Mouse (Mus musculus): Measurements from ENCODE around the gene Mmp9.
A peak's percentile ranks its signal among the peaks of the same experiment; 100 is the strongest.

The Mmp9 gene

DNA sequence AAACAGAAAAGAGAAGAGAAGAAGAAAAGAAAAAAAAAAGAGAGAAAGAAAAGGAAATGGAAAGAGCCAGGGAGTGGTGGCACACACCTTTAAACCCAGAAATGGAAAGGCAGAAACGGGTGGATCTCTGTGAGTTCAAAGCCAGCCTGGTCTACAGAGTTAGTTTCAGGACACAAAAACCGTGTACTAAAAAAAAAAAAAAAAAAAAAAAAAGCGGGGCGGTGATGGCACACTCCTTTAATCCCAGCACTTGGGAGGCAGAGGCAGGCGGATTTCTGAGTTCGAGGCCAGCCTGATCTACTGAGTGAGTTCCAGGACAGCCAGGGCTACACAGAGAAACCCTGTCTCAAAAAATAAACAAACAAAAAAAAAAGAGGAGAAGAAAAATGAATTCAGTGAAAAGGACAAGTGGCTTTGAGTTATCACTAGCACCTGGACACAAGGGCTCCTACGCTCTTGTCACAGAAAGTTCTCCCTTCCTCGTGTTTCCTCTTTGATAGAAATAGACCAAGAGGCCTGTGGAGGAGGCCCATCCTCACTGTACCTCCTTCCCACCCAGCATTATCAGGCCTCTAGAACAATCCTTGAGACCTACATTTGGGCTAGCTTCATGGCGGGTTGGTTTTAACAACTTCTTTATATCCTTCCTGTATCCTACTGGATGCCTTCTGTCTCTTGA, 27.7 kb upstream of the Mmp9 start:
- no peak for DNase-seq (ENCODE audit: low spot score in 2 of 2)

GRCm38 (mm10) chr2:164913428-164913786, 27.2 kb upstream of the Mmp9 start:
- peak in 1 of 2 experiments; percentile 46 for DNase-seq (ENCODE audit: low spot score in 2 of 2)

- no peak for DNase-seq (ENCODE audit: low spot score in 2 of 2)
These were observed 23.8 kb upstream of the Mmp9 start for GRCm38 (mm10) chr2:164916820-164917219.

GRCm38 (mm10) chr2:164917371-164917770, 23.2 kb upstream of the Mmp9 start:
- DNase-seq (ENCODE audit: low spot score in 2 of 2) = no peak

- DNase-seq (ENCODE audit: low spot score in 2 of 2) = no peak
These were observed 22.3 kb upstream of the Mmp9 start for GRCm38 (mm10) chr2:164918325-164918724.

- no peak for DNase-seq (ENCODE audit: low spot score in 2 of 2)
These were observed 18.6 kb upstream of the Mmp9 start for GRCm38 (mm10) chr2:164921984-164922383.

DNA sequence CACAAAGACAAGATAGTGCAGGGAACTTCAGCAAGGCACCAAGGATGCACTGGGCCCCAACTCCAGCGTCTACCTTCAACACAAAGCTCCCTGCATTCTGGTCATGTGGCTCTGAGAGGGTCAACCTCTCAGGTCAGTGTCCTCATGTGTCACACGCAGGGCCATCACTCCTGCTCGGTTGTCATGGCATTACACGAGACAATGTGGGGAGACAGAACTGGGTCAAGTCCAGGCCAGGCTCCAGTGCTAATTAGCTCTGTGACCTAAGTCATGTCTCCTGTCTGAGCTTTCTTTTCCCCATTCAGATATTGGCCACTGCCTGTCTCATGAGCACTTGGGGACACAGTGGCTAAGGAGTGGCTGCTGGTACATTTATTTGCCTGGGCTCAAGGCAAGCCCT, 17.3 kb upstream of the Mmp9 start:
- no peak for DNase-seq (ENCODE audit: low spot score in 2 of 2)

DNA sequence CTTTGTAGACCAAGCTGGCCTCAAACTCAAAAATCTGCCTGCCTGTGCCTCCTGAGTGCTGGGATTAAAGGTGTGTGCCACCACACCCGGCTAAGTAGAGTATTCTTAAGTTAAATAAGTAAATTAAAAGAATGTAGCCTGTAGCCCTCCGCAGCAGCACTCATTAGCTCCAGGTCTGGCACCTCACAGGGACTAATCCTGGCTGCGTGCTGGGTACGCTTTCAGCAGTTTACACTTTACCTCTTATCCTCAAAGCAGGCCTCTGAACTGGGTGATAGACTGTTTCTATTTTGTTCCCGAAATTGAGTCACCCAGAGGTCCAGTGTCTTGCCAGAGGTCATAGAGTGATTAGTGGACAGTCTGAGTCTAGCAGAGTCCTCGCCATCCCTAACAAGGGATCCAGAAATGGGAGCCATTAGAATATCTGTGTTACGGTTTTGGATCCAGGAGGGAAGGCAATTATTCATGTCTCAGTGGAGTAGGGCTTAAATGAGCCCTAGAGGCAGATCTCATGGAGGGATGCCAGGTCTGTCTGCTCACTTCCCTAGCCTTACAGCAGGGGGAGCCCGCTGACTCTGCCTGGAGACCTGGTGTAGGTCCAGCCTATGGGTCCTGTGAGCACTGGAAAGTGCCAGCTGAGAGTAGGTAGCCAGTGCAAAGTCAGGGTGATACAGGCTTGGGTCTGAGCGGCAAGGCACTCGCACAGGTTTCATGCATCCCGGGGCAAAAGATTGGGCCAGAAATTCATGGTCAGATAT, 16.3 kb upstream of the Mmp9 start:
- DNase-seq (ENCODE audit: low spot score in 2 of 2) = peak; percentile 76 to 83

DNA sequence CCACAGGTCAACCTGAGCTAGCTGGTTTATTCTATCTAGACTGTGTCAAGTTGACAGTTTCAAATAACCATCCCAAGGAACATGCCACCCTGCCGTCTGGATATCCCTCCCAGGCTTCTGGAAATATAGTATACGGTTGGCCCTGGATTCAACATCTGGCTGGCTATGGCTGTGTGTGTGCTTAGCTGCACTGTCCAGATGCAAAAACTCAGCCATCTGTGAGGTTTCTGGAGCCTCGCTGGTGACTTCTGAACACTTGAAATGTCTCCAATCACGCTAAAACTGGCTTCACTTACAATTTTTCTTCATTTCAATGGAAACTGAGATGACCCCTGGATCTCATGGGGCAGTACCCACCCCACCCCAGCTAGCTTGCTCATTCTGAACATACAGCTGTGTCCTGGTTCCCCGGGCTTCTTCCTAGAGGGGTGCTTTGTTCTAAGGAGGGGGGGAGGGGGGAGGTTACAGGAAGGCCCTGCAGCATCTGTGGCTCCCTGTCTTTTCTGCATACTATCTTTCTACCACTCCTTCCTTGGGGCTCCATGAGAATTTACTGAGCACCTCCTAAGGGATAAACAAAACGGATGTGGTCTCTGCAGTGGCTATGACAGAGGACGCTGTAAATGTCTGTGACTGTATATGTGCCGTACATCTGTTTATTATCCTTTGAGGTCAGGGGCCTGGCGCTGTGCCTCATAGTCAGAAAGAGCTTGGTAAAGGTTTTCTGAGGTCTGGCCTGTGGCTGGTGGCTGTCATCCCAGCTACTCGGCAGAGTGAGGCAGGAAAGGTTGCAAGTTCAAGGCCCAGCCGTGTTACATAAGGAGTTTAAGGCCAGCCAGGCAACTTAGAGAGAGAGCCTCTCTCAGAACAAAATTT, 9.6 kb upstream of the Mmp9 start:
- DNase-seq (ENCODE audit: low spot score in 2 of 2) = no peak

- DNase-seq (ENCODE audit: low spot score in 2 of 2) = no peak
These were observed 7.0 kb upstream of the Mmp9 start for GRCm38 (mm10) chr2:164933534-164933933.

- DNase-seq (ENCODE audit: low spot score in 2 of 2) = no peak
These were observed 4.6 kb upstream of the Mmp9 start for GRCm38 (mm10) chr2:164935991-164936390.

DNA sequence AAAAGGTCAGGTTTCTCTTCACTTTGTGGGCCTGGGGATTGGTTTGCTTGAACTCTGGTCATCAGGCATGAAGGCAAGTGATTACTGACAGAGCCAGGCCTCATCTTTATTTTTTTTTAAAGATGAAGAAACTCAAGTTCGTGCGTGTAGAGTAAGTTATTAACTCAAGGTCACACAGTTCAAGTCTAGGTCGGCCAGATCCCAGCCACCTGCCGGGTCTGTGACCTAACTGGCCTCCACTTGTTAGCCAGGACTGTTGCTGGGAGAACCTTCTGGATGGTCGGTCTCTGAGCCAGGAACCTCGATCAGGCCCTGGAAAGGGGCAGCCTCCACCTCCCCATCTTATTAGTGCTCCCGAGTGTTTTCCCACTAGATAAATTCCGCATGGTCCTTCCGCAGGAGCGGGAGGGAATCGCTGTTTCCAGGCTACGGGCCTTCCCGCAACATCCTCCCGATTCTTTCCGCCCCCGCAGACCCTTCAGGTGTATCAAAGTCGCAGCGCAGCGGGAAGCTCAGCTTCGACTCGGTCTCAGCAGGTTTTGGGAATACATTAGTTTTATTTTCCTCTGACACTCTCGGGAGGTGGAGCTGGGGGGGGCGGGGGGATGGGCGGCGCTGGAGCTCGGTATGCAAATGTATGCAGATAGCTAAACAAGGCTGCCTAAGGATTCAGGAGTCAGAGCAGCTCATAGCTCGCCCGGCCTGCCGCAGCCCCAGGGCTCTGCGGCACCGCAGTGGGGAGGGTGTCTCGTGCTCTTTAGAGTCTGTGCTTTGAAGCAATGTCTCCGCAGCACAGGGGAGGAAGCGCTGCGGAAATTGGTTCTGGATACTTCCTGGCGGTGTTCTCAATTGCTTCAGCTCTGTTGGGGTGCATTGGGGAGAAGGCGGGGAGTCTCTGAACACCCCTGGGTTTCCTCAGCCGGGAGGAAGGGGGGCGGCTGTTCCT, 2.2 kb upstream of the Mmp9 start:
- no peak for DNase-seq (ENCODE audit: low spot score in 2 of 2)

- DNase-seq (ENCODE audit: low spot score in 2 of 2) = no peak
These were observed 1.5 kb upstream of the Mmp9 start for GRCm38 (mm10) chr2:164939106-164939505.

DNA sequence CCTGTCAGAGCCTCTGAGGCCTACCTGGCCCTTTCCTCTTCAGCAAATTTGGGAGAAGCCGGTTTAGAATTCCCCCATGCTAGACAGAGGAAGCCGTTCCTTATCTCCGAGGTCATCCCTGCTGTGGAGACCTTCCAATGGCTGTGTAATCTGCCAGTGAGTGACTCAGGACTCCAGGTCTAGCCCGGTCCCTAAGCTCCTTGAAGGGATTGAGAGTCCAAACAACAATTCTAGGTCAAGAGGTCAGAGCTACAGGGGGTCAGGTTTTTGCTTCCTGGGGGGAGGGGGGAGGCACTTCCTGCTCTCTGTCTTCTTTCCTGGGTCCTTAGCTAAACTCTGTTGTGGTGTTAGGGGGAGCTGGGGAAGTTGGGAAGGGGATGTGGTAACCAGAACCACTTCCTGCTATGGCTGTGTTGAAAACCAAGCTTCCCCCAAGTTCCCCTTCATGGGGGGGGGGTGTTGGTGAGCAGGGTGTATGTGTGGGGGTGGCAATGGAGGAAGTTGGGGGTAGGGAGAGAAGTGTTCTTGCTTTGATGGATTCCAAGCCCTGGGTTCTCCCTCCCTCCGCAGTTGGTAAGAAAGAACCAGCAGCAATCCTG, 2.2 kb downstream of the Mmp9 start:
- DNase-seq (ENCODE audit: low spot score in 2 of 2) = no peak

DNA sequence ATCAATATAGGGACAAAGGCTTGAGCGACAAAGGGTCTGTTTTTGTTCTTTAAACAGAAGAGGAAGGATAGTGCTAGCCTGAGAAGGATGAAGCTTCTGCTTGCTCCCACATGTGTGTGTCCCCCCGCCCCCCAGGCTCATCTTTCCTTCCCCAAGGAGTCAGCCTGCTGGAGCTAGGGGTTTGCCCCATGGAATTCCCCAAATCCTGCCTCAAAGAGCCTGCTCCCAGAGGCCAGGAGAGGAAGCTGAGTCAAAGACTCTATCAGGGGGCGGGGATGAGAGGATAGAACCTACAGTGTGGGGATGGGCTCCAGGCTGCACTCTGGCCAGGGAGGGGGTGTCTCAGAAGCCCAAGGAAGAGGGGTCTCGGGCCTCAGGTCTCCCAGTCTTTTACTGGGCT, 6.9 kb downstream of the Mmp9 start:
- DNase-seq (ENCODE audit: low spot score in 2 of 2) = no peak

DNA sequence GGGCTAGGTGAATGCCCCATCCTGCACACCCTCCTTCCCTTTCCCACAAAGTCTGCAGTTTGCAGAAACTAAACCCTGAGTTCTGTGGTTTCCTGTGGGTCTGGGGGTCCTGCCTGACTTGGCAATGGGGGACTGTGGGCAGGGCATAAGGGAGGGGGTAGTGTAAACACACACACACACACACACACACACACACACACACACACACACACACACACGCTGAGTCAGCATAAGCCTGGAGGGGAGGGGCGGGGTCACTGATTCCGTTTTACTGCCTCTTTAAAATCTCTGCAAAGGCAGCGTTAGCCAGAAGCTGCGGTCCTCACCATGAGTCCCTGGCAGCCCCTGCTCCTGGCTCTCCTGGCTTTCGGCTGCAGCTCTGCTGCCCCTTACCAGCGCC, 7.3 kb downstream of the Mmp9 start:
- DNase-seq (ENCODE audit: low spot score in 2 of 2) = no peak

DNA sequence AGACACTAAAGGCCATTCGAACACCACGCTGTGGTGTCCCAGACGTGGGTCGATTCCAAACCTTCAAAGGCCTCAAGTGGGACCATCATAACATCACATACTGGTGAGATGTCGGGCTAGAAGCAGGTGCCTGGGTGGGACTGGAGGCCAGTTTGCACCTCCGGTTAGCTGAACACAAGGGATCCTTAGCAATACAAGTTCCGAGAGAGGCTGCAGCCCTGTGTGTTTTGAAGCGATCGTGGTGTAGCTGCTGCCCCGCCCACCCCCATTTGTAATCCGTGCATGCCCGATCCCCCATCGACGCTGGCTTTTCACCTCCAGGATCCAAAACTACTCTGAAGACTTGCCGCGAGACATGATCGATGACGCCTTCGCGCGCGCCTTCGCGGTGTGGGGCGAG, 8.4 kb downstream of the Mmp9 start:
- DNase-seq (ENCODE audit: low spot score in 2 of 2) = no peak

DNA sequence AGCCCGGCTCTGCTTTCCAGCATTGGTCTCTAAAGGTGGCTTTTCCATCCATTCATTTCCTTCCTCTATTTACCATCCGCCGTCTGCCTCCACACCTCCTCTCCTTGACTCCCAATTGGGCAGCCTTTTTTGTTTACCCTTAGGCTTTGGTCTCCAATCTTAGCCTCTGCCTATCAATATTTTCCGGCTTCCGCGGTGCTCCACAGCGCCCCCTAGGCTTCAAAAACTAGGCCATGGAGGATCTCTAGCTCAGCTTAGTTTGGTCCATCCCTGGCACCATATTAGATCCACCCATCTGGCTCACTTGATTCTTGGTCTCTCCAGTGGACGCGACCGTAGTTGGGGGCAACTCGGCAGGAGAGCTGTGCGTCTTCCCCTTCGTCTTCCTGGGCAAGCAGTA, 9.9 kb downstream of the Mmp9 start:
- no peak for DNase-seq (ENCODE audit: low spot score in 2 of 2)

DNA sequence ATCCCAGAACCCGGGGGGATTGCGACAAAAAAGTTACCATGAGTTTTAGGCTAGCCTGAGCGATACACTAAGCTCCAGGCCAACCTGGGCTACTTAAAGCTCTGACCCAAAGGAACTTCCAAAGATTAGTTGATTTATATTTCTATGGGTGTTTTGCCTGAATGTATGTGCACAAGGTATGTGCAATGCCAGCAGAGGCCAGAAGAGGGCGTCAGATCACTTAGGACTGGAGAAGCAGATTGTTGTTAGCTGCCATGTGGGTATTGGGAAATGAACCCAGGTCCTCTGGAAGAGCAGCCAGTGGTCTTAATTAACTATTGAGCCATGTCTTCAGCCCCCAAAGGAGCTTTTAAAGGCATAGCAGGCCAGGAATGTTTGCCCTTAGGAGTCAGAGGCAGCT, 11.2 kb downstream of the Mmp9 start:
- DNase-seq (ENCODE audit: low spot score in 2 of 2) = no peak

DNA sequence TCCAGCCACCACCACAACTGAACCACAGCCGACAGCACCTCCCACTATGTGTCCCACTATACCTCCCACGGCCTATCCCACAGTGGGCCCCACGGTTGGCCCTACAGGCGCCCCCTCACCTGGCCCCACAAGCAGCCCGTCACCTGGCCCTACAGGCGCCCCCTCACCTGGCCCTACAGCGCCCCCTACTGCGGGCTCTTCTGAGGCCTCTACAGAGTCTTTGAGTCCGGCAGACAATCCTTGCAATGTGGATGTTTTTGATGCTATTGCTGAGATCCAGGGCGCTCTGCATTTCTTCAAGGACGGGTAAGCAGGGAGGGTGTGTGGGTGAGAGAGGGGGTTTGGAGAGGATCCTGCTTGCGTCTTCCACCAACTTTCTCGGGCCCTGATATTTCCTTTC, 11.9 kb downstream of the Mmp9 start:
- no peak for DNase-seq (ENCODE audit: low spot score in 2 of 2)

DNA sequence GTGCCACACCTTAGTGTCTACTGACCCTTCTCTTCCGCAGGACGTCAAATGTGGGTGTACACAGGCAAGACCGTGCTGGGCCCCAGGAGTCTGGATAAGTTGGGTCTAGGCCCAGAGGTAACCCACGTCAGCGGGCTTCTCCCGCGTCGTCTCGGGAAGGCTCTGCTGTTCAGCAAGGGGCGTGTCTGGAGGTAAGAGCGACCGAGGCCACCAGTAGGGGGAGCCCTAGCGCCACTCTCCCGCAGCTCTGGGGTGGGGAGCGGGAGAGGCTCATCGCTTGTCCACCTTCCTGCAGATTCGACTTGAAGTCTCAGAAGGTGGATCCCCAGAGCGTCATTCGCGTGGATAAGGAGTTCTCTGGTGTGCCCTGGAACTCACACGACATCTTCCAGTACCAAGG, 12.6 kb downstream of the Mmp9 start:
- DNase-seq (ENCODE audit: low spot score in 2 of 2) = peak; percentile 40 to 63

All from urinary bladder, adult 18-20 months (tissue).